Mouse (Mus musculus) heart, adult 2 months (tissue): ENCODE results near the gene Lrfn3. TPM values are rescaled to one million over a fixed set of nuclear protein-coding genes. Genes with fewer than 3 reads are reported as not detected.

Source experiments
- DNase-seq, 2 experiments: peaks; one replicate each; pipeline ENCODE4 v3.0.0; 2021
- H3K27ac ChIP-seq: fragments of 200-600 bp; 2 replicates; pipeline ENCODE4 v1.8.1; 2022
- H3K27me3 ChIP-seq: fragments of 200-500 bp; 2 replicates; pipeline ENCODE4 v1.6.1; 2012; ENCODE audit warnings: mild to moderate bottlenecking, low read length, inconsistent platforms, mixed read lengths; ENCODE audit not compliant: control insufficient read depth, insufficient read depth
- H3K36me3 ChIP-seq: fragments of 200-500 bp; 2 replicates; pipeline ENCODE4 v1.6.1; 2012; ENCODE audit warnings: low read length, inconsistent platforms; ENCODE audit not compliant: control insufficient read depth, insufficient read depth
- H3K4me1 ChIP-seq: fragments of 200-500 bp; 2 replicates; pipeline ENCODE4 v1.6.1; 2011; ENCODE audit warnings: low read length; ENCODE audit not compliant: control insufficient read depth, insufficient read depth
- H3K4me3 ChIP-seq: fragments of 200-600 bp; 2 replicates; pipeline ENCODE4 v1.8.1; 2022
- H3K79me2 ChIP-seq: fragments of 200-500 bp; replicated peaks from 2 replicates; pipeline ENCODE4 v1.6.1; 2012; ENCODE audit warnings: mild to moderate bottlenecking, inconsistent platforms, low read length, moderate library complexity, mixed read lengths; ENCODE audit not compliant: control insufficient read depth, insufficient read depth
- H3K9ac ChIP-seq: fragments of 200-500 bp; 2 replicates; pipeline ENCODE4 v1.6.1; 2012; ENCODE audit warnings: low read depth, mild to moderate bottlenecking, control low read depth, inconsistent platforms, low read length, mixed read lengths
- CTCF ChIP-seq: fragments of 200-600 bp; IDR thresholded peaks from 2 replicates; pipeline ENCODE4 v1.8.1; 2022; ENCODE audit warnings: antibody characterized with exemption, mild to moderate bottlenecking, moderate library complexity
- EP300 ChIP-seq: fragments of 200-500 bp; IDR thresholded peaks from 2 replicates; pipeline ENCODE4 v1.6.1; 2011; ENCODE audit warnings: low read depth, low read length, control low read depth; ENCODE audit not compliant: insufficient read depth
- POLR2A ChIP-seq: fragments of 200-500 bp; IDR thresholded peaks from 2 replicates; pipeline ENCODE4 v1.6.1; 2011; ENCODE audit warnings: mild to moderate bottlenecking, low read depth, low read length, control low read depth; ENCODE audit not compliant: insufficient read depth
- whole genome bisulfite sequencing: fragments of 180-500 bp; shearing (Covaris S2); methylation state at CpG from one replicate; pipeline ENCODE4 v1.1.7; 2018; 5-methylcytosine and 5-hydroxymethylcytosine counted together
- intact Hi-C: fragments of 180-260 bp; cut with DNase I; formaldehyde crosslinking; loops from one replicate; pipeline ENCODE4 v1.15.1; 2025
- polyA plus RNA-seq: library from polyadenylated mRNA; depleted of rRNA; stranded (reverse); fragments of >200 nt; gene quantifications from 2 replicates; pipeline ENCODE4 v1.2.3, GENCODE M21; 2012
- total RNA-seq, 2 experiments: library from RNA; stranded (reverse); gene quantifications; 2 replicates each; pipeline ENCODE4 v1.2.3; 2021

The Lrfn3 gene
- total and polyA plus RNA-seq, 3 experiments, result 1.1 to 1.9 (median 1.3) TPM

DNA sequence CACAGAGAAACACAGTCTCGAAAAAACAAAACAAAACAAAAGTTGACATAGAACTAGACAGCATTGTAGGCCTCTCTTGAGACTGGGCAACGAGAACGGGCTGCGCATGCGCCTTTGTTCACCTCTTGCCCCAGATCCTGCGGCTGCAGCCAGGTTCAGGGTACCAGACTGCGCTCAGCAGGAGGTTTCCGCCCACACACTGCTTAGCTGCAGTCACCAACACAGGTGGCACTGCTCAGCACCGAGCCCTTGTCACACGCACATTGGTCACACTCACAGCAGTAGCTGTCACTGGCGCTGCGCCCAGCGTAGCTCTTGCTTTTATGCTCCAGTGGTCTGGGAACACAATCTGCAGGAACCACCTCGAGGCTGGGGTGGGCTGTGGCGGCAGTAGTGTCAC lies 35.4 kb downstream of the Lrfn3 start:
- Histone ChIP-seq H3K36me3 (no peaks in the 10 kb centered on the region), H3K79me2 (no peaks in the 10 kb centered on the region), H3K4me3 (no peak overlapping the region), H3K9ac (no peak overlapping the region), H3K4me1 (no peaks in the 10 kb centered on the region; the same call in 1 of the 2 replicates), H3K27me3 (no peaks in the 10 kb centered on the region), H3K27ac (no peak overlapping the region)
- no peak for TF ChIP-seq CTCF
- TF ChIP-seq POLR2A, result no peak
- TF ChIP-seq EP300, result no peak
- 52% methylated on average over 15 of the region's 15 CpGs for WGBS
- intact Hi-C loops, result no loop called here
- no peak for DNase-seq

DNA sequence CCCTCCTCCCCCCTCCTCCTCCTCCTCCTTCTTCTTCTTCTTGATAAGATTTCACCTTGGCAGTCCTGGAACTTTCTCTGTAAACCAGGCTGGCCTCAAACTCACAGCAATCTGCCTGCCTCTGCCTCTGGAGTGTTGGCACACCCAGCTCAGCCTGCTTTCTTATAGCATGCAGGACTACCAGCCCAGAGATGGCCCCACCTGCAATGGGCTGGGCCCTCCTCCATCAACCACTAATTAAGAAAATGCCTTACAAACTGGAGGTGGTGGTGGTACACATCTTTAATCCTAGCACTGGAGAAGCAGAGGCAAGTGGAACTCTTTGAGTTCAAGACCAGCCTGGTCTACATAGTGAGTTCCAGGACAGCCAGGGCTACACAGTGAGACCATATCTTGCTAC lies 36.1 kb downstream of the Lrfn3 start:
- Histone ChIP-seq H3K4me3 (no peak overlapping the region), H3K4me1 (no peaks in the 10 kb centered on the region; the same call in 1 of the 2 replicates), H3K79me2 (no peaks in the 10 kb centered on the region), H3K27me3 (no peaks in the 10 kb centered on the region), H3K9ac (no peak overlapping the region), H3K36me3 (no peaks in the 10 kb centered on the region), H3K27ac (no peak overlapping the region)
- intact Hi-C loops, result no loop called here
- TF ChIP-seq EP300 (no peak), CTCF (no peak), POLR2A (no peak)
- DNase-seq, result no peak

DNA sequence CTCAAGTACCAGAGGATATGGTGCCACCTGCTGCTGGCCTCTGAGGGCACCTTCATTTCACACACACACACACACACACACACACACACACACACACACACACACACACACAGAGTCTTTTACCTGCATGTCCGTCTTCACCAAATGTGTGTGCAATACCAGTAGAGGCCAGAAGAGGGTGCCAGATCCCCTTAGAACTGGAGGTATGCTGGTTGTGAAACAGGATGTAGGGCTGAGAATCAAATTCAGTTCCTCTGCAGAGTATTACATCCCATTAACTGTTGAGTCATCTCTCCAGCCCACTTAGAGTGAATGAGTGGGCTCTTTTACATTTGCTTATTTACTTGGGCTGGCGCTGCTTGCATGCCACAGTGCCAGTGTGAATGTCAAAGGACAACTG lies 37.2 kb downstream of the Lrfn3 start:
- 54% methylated on average over 2 of the region's 2 CpGs for WGBS
- no peak overlapping the region for H3K4me3 ChIP-seq
- TF ChIP-seq POLR2A, result no peak
- no peak for TF ChIP-seq EP300
- peak; percentile 61 for TF ChIP-seq CTCF
- intact Hi-C loops, result no loop called here
- H3K9ac ChIP-seq, result no peak overlapping the region
- no peak overlapping the region for H3K27ac ChIP-seq
- no peaks in the 10 kb centered on the region for H3K27me3 ChIP-seq
- no peak for DNase-seq
- H3K4me1 ChIP-seq, result peaks cover 1% of the 10 kb centered on the region; the same call in 1 of the 2 replicates
- H3K36me3 ChIP-seq, result no peaks in the 10 kb centered on the region
- H3K79me2 ChIP-seq, result no peaks in the 10 kb centered on the region

DNA sequence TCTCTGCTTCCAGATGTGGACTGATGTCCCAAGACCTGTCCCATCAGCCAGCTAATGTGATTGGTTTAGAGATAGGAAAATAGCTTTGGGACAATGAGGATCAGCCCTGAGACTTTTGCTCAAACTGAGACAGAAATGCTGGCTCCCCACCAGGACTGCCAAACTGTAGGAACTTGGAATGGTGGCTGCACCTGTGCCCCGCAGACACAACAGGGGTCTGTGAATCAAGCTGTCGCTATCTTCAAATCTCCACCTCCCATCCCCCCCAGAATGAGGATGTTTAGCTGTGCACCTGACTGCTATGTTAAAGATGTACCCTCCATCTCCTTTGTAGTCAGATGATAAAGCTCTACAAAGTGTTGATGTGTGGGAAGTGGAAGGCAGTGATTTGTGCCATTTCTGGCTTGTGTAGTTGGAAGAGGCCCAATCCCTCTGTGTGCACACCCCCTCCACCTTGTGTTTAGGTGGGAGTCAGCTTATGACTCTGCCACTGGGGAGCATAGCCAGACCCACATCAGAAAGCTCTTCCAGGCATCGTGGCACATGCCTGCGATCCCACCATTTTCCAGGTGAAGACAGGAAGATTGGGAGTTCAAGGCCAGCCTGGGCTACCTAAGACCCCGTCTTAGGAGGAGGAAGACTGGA lies 38.1 kb downstream of the Lrfn3 start:
- Histone ChIP-seq H3K4me3 (no peak overlapping the region), H3K27me3 (no peaks in the 10 kb centered on the region), H3K9ac (no peak overlapping the region), H3K79me2 (no peaks in the 10 kb centered on the region), H3K36me3 (no peaks in the 10 kb centered on the region), H3K4me1 (peaks cover 1% of the 10 kb centered on the region; the same call in 1 of the 2 replicates), H3K27ac (no peak overlapping the region)
- no peak for DNase-seq
- 83% methylated on average over 5 of the region's 5 CpGs for WGBS
- no peak for TF ChIP-seq EP300
- no peak for TF ChIP-seq POLR2A
- no peak for TF ChIP-seq CTCF
- intact Hi-C loops, result no loop called here

DNA sequence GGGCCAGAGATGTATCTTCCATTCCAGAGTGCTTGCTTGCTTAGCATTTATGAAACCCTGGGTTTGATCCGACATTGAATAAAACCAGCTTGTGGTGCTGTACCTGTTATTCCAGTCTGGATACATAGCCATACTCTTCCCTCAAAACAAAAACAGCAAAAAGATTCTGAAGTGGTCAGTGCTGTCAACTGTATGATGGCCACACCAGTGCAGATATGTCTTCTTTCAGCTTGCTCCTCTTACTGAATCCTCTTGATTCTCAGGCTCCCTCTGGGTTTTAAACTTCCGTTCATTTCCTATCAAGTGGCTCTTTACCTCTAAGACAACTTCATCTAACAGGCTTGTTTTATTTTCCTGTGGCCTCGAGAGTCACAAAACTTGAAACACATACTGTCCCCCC lies 38.8 kb downstream of the Lrfn3 start, which contains the start of gene Sdhaf1:
Gene Sdhaf1 (minus strand): TSS at position 101 of the 400 bp plus-strand sequence.
- no peaks in the 10 kb centered on the region for H3K36me3 ChIP-seq
- H3K27me3 ChIP-seq, result no peaks in the 10 kb centered on the region
- H3K79me2 ChIP-seq, result no peaks in the 10 kb centered on the region
- no peak for DNase-seq
- peak within 1 kb of the TSS; percentile 96 for H3K27ac ChIP-seq
- intact Hi-C loops, result loop anchor here (1.0 kb wide), 1 partner anchor 14 kb away; no protein-coding TSS in a partner anchor
- TF ChIP-seq POLR2A (no peak), EP300 (no peak), CTCF (no peak)
- H3K9ac ChIP-seq, result peak within 1 kb of the TSS; percentile 76
- H3K4me1 ChIP-seq, result peaks cover 1% of the 10 kb centered on the region; the same call in 1 of the 2 replicates
- 75% methylated on average over 3 of the region's 3 CpGs for WGBS
- peak within 1 kb of the TSS; percentile 57; the same call in 1 of the 2 replicates for H3K4me3 ChIP-seq

DNA sequence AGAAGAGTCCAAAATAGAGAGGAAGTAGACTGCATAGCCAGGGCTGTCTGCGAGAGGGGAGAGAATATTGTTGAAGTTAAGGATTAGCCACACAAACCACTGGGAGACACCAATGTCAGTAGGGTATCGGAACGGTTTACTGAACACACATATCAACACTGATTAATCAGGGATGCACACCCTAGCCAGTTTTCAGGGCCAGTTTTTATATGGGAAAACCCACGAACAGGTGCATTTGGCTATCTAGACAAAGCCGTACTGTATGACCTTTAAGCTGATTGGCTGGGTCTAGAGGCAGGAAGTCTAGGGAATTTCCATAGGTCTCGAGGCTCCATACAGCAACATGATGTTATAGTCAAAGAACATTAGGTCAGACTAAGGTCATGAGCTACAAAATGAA lies 39.7 kb downstream of the Lrfn3 start:
- WGBS, result 25% methylated on average over 6 of the region's 6 CpGs

More for the DNA sequence above, 39.7 kb downstream of the Lrfn3 start:
- H3K4me1 ChIP-seq, result peaks cover 1% of the 10 kb centered on the region; the same call in 1 of the 2 replicates
- TF ChIP-seq EP300 (no peak), POLR2A (no peak), CTCF (no peak)
- H3K4me3 ChIP-seq, result peak overlapping the region; percentile 57
- peak overlapping the region; percentile 96 for H3K27ac ChIP-seq
- H3K27me3 ChIP-seq, result no peaks in the 10 kb centered on the region
- DNase-seq, result no peak
- H3K9ac ChIP-seq, result peak overlapping the region; percentile 76
- no peaks in the 10 kb centered on the region for H3K36me3 ChIP-seq
- H3K79me2 ChIP-seq, result no peaks in the 10 kb centered on the region
- intact Hi-C loops, result loop anchor here (1.0 kb wide), 1 partner anchor 14 kb away; no protein-coding TSS in a partner anchor
